Mouse (Mus musculus) megakaryocyte, embryonic 14.5 days (primary cell): ENCODE measurements around the gene Nek8.

Source experiments
- FLI1 ChIP-seq: IDR thresholded peaks from 2 replicates; pipeline ENCODE4 v1.6.1; 2012; ENCODE audit warnings: low read length, inconsistent platforms, mixed read lengths
- GATA1 ChIP-seq: IDR thresholded peaks from 3 replicates; pipeline ENCODE4 v1.6.1; 2012; ENCODE audit warnings: mixed read lengths, low read length, inconsistent platforms, borderline replicate concordance

DNA sequence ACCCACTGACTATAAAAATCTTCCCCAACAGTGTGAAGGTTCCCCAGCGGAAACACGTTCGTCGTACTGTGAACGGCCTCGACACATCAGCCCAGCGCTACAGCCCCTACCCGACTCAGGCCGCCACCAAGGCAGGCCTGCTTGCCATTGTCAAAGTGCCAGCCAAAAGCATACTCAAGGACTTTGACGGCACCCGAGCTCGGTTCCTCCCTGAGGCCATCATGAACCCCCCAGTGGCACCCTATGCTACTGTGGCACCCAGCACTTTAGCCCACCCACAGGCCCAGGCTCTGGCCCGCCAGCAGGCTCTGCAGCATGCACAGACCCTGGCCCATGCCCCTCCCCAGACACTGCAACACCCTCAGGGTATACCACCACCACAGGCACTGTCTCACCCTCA, 22.7 kb downstream of the Nek8 start:
- TF ChIP-seq GATA1 (no peak), FLI1 (no peak)
